Mouse (Mus musculus): ENCODE results near the gene Arl4d. TPM values are rescaled to one million over a fixed set of nuclear protein-coding genes. Genes with fewer than 3 reads are reported as not detected.
"Not testable (repeated sequence)": the region's sequence is repeated elsewhere in the genome, so short reads cannot be mapped to it uniquely, and the experiment has no call there.

The Arl4d gene
- 8.7 and 9.1 TPM in 2 replicates for polyA plus RNA-seq (2015; fragmentation: Nextera tagmentation; extraction: Ambion mirVana)

DNA sequence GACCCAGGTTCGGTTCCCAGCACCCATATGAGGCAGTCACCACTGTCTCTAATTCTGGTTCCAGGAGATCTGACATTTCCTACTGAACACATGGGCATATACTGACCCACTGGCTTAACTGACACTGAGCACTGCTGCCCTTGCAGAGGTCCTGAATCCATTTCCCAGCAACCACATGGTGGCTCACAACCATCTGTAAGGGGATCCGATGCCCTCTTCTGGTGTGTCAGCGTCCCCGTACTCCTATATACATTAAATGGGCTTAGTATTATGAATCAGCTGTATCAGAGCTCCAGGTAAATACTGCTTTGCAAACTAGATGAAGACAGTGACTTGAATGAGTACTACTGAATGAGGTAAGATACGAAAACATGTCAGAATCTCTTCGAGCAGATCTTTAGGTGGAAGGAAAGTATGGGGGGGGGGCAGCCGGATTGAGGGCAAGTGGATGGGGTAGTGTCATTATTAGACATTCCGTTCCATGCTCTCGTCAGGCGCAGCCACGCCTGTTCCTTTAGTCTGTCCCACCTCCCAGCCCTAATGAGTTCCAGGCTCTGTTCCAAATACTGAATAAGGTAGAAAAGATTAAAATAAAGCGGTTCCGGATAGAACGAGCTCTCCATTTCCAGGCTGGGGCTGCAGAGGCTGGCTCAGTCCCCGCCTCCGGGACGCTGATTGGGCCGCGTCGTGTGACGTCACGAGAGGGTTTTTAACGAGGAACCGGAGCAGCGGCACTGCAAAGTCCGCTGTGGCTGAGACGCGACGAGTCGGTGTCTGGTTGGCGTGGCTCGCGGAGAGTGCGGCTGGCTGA lies at the start of gene Arl4d:
Arl4d (plus strand) TSS at position 717 of the 811 bp plus-strand sequence.
- H3K9ac ChIP-seq, result peak within 1 kb of the TSS; percentile 87
- no peaks in the 10 kb centered on the region for H3K36me3 ChIP-seq
- H3K27me3 ChIP-seq (replicated peaks), result 0 out of 2 replicates have a peak, but pooled peaks cover 5% of the 10 kb centered on the region
- peak within 1 kb of the TSS; percentile 81 for H3K27ac ChIP-seq (replicated peaks)
- H3K4me2 ChIP-seq, result peak within 1 kb of the TSS; percentile 82
- whole genome bisulfite sequencing, result 7% methylated on average over 34 of the region's 34 CpGs
- H3K4me1 ChIP-seq, result peaks cover 48% of the 10 kb centered on the region
- ATAC-seq (ENCODE audit: extremely low read depth, insufficient number of reproducible peaks, low FRiP score, low TSS enrichment), result peak; percentile 87
- H3K9me3 ChIP-seq, result no peaks in the 10 kb centered on the region
- H3K4me3 ChIP-seq, result peak within 1 kb of the TSS; percentile 66

DNA sequence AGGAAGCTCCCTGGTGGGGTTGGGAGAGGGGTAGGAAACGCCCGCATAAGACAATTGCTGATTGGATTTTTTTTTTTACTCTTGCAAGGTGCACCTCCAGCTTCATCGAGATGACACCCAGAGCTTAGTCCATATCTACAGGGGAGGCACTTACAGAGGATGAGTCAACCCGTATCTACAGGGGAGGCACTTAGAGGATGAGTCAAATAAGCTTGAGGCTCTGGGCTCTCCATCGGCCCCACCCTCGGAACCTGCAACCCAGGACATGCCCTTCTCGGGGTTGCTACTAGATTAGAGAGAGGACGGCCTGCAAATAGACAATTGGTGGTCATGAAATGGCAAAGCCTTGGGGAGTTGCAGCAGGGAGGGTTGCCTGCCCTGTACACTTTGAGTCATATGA lies 49.2 kb upstream of the Arl4d start:
- Histone ChIP-seq H3K27me3 (replicated peaks) (peaks cover 10% of the 10 kb centered on the region), H3K4me3 (no peak overlapping the region), H3K9ac (no peak overlapping the region), H3K4me1 (peaks cover 25% of the 10 kb centered on the region), H3K27ac (replicated peaks) (no peak overlapping the region), H3K4me2 (no peak overlapping the region), H3K9me3 (no peaks in the 10 kb centered on the region), H3K36me3 (no peaks in the 10 kb centered on the region)
- 72% methylated on average over 8 of the region's 8 CpGs for WGBS
- no peak for ATAC-seq (ENCODE audit: extremely low read depth, insufficient number of reproducible peaks, low FRiP score, low TSS enrichment)

DNA sequence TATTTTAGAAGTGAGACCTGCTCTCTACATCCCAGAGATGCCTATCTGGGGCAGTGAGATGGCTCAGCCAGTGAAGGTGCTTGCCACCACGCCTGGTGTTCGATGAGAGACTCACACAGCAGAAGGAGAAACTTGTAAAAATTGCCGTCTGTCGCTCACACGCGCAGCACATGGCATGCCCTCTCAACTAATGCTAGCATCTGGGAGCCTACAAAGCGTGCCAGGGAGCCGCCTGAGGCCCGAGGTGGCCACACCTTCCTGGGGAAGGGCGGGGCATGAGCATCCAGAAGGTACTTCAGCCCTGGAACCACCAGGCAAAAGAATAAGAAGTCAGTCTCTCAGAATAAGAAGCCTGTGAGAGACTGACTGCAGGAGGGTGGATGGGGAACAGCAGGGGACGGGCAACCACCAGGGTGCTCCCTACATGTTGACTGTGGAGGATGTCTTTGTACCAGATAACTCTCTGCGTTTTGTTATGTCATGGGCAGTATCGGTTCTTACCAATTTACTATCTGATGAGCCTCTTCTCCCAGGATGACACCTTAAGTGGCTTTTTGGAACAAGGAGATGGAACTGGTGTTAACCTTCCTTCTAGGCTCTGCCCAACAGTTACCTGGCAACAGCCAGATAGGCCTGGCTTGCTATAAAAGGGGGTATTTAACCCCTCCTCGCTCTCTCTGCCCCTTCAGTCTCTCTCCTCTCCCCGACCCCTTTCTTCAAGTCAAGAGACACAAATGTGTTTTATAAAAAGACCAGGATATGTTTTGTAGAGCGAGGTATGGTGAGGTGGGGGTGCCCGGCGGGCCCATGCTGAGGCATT lies 48.2 kb upstream of the Arl4d start:
- Histone ChIP-seq H3K36me3 (no peaks in the 10 kb centered on the region), H3K27me3 (replicated peaks) (peaks cover 10% of the 10 kb centered on the region), H3K9ac (no peak overlapping the region), H3K4me1 (peaks cover 25% of the 10 kb centered on the region), H3K4me3 (no peak overlapping the region), H3K4me2 (peak overlapping the region; percentile 51; the same call in 1 of the 2 replicates), H3K9me3 (no peaks in the 10 kb centered on the region), H3K27ac (replicated peaks) (no peak overlapping the region)
- 26% methylated on average over 18 of the region's 18 CpGs for WGBS
- ATAC-seq (ENCODE audit: extremely low read depth, insufficient number of reproducible peaks, low FRiP score, low TSS enrichment), result no peak

DNA sequence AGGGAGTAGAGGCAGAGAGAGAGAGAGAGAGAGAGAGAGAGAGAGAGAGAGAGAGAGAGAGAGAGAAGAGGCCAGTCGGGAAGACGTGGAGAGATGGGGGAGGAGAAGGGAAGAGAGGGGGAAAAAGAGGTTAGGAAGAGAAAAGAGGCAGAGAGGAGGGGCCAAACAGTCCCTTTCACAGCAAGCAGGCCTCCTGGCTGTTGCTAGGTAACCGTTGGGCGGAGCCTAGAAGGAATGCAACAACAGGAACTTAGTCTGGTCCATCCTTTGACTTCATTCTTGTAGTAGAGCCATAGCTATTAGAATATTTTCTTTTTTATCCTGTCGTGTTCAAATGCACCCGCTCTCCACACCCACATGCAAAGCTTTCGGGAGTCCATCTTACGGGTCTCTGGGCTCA lies 47.5 kb upstream of the Arl4d start:
- H3K4me3 ChIP-seq, result no peak overlapping the region
- no peak overlapping the region for H3K27ac ChIP-seq (replicated peaks)
- peaks cover 25% of the 10 kb centered on the region for H3K4me1 ChIP-seq
- H3K36me3 ChIP-seq, result no peaks in the 10 kb centered on the region
- ATAC-seq (ENCODE audit: extremely low read depth, insufficient number of reproducible peaks, low FRiP score, low TSS enrichment), result no peak
- H3K9me3 ChIP-seq, result no peaks in the 10 kb centered on the region
- WGBS, result 9% methylated on average over 8 of the region's 8 CpGs
- H3K27me3 ChIP-seq (replicated peaks), result peaks cover 10% of the 10 kb centered on the region
- no peak overlapping the region for H3K9ac ChIP-seq
- peak overlapping the region; percentile 51 for H3K4me2 ChIP-seq

DNA sequence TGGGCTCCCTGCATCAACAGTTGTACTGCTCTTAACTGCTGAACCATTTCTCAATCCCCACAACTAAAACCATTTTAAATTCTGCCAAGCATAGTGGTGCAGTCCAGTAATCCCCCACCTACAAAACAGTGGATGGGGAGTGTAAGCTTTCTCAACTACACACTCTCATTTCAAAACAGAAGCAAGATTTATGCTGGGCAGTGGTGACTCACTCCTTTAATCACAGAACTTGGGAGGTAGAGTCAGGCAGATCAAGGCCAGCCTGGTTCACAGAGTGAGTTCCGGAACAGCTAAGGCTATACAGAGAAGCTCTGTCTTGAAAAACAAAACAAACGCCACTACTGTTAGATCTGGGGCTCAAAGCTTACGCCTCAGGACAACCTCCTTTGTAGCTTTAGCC lies 46.7 kb upstream of the Arl4d start:
- 69% methylated on average over 3 of the region's 3 CpGs for WGBS
- Histone ChIP-seq H3K36me3 (no peaks in the 10 kb centered on the region), H3K4me2 (no peak overlapping the region), H3K9ac (no peak overlapping the region), H3K27me3 (replicated peaks) (peaks cover 10% of the 10 kb centered on the region), H3K4me3 (no peak overlapping the region), H3K4me1 (peaks cover 25% of the 10 kb centered on the region), H3K27ac (replicated peaks) (no peak overlapping the region), H3K9me3 (no peaks in the 10 kb centered on the region)
- no peak for ATAC-seq (ENCODE audit: extremely low read depth, insufficient number of reproducible peaks, low FRiP score, low TSS enrichment)

DNA sequence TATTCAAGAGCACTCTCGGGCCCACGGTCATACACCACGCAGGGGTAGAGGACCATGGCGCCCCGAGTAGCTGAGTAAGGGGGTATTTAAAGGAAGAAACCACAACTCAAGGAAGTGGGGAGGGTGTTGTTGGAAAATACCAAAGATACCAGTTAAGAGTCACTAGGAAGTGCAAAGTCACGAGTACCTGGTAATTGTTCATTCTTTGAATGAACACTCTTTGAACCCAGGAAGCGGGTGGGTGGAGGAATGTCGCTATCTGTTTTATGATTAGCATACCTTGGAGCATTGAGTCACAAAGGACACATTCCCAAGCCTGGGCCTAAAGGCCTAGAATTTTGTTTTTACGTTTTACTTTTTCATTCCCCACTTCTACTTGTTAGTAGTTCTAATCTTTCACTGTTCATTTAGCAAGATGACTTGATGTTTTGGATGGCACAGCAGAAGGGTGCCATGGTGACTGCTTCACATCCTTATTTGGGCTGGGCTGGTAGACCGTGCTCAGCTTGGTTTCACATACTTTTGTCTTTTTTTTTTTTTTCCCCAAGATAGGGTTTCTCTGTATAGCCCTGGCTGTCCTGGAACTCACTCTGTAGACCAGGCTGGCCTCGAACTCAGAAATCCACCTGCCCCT lies 45.2 kb upstream of the Arl4d start:
- ATAC-seq (ENCODE audit: extremely low read depth, insufficient number of reproducible peaks, low FRiP score, low TSS enrichment); H3K4me3 ChIP-seq; H3K9me3 ChIP-seq; H3K4me2 ChIP-seq; H3K36me3 ChIP-seq; H3K27ac ChIP-seq (replicated peaks); H3K9ac ChIP-seq: not testable (repeated sequence)
- H3K4me1 ChIP-seq, result peaks cover 20% of the 10 kb centered on the region
- 74% methylated on average over 11 of the region's 11 CpGs for WGBS
- peaks cover 10% of the 10 kb centered on the region for H3K27me3 ChIP-seq (replicated peaks)

DNA sequence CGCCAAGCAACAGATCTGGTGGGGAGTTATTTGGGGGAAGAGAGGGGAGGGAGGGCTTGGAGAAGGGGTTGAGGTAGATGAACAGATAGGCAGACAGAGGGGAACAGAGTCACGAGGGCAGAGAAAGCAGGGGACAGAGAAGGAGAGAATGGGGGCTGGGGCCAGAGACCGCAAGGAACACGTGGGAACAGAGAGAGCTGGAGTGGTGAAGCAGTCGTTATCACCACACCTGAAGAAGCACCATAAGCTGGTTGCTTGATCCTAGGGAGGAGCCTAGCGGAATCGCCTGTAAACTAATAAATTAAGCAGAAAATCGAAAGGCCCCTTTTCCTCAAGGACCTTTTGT lies 38.7 kb upstream of the Arl4d start:
- Histone ChIP-seq H3K4me1 (peaks cover 9% of the 10 kb centered on the region), H3K4me2 (peak overlapping the region; percentile 80), H3K9ac (peak overlapping the region; percentile 82), H3K27ac (replicated peaks) (peak overlapping the region; percentile 99), H3K36me3 (peaks cover 6% of the 10 kb centered on the region; the same call in 1 of the 2 replicates), H3K9me3 (no peaks in the 10 kb centered on the region), H3K27me3 (replicated peaks) (no peaks in the 10 kb centered on the region), H3K4me3 (peak overlapping the region; percentile 69)
- ATAC-seq (ENCODE audit: extremely low read depth, insufficient number of reproducible peaks, low FRiP score, low TSS enrichment), result no peak; the same call in 1 of the 2 replicates
- WGBS, result 2% methylated on average over 8 of the region's 8 CpGs

DNA sequence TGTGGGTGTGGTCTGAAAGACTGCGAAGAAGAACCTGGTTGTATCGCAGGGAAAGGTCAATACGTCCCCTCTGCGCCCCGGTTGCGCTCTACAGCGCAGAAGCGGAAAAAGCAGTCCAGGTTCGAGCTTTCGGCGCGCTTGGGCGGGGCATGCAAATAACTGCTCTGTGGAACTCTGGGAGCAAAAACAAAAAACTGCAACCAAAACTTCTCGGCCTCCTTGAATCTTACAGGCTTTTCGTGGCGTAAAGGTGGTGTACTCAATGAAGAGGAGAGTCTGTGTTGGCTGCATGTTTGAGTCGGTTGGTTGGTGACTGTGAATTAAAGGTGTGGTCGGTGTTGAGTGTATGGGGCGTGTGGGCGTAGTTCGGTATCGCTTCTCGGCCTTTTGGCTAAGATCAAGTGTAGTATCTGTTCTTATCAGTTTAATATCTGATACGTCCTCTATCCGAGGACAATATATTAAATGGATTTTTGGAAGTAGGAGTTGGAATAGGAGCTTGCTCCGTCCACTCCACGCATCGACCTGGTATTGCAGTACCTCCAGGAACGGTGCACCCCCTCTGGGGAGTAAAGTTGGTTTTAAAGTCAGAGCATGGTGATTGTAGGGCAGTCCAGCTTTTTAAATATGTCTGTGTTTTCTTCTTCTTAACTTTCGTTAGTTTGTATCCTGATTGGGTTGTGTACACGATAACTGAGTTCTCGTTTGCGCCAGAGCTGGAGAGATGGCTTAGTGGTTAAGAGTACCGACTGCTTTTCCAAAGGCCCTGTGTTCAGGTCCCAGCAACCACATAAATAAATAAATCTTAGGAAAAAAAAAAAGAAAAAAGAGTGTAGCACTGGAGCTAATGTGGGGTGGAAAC lies 38.1 kb upstream of the Arl4d start, which contains the start of gene Rdm1:
Rdm1 (plus strand) TSS at position 201 of the 862 bp plus-strand sequence.
- Histone ChIP-seq H3K27me3 (replicated peaks) (no peaks in the 10 kb centered on the region), H3K4me1 (peaks cover 9% of the 10 kb centered on the region), H3K4me3 (peak within 1 kb of the TSS; percentile 69), H3K4me2 (peak within 1 kb of the TSS; percentile 80), H3K27ac (replicated peaks) (peak within 1 kb of the TSS; percentile 99), H3K9ac (peak within 1 kb of the TSS; percentile 91), H3K36me3 (peaks cover 10% of the 10 kb centered on the region; the same call in 1 of the 2 replicates), H3K9me3 (no peaks in the 10 kb centered on the region)
- under 1% methylated on average over 34 of the region's 34 CpGs for WGBS
- ATAC-seq (ENCODE audit: extremely low read depth, insufficient number of reproducible peaks, low FRiP score, low TSS enrichment), result peak; percentile 69; the same call in 1 of the 2 replicates

DNA sequence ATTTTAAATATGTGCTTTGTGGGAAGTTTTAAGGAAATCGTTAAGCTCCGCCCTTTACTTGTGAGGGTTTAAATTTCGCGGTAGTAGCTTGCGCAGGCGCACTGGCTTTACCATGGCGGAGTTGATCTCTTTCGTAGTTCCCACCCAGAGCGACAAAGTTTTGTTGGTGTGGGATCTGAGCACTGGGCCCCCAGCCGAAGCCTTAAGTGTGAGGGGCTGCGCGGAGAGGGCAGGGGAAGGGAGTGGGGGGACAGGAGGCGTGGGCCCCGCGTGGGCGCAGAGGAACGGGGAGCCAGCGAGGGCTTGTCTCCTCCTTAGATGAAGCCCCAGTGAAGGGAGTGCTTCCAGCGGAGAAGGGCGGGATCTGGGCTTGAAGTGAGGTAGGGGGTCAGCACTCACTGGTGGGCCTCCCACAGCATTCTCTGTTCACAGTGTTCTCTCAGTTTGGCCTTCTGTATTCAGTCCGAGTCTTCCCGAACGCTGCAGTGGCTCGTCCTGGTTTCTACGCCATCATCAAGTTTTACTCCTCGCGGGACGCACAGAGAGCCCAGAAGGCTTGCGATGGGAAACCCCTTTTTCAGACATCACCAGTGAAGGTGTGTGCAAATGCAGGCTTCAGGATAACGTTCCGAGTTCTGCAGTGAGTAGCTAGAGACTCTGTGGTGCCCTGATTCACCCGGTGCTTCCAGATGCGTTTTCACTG lies 37.3 kb upstream of the Arl4d start:
- Histone ChIP-seq H3K9ac (peak overlapping the region; percentile 91), H3K27me3 (replicated peaks) (no peaks in the 10 kb centered on the region), H3K9me3 (no peaks in the 10 kb centered on the region), H3K4me3 (peak overlapping the region; percentile 69), H3K4me2 (peak overlapping the region; percentile 80), H3K36me3 (peaks cover 12% of the 10 kb centered on the region; the same call in 1 of the 2 replicates), H3K4me1 (peaks cover 9% of the 10 kb centered on the region), H3K27ac (replicated peaks) (peak overlapping the region; percentile 99)
- under 1% methylated on average over 32 of the region's 33 CpGs for WGBS
- ATAC-seq (ENCODE audit: extremely low read depth, insufficient number of reproducible peaks, low FRiP score, low TSS enrichment), result peak; percentile 27; the same call in 1 of the 2 replicates

Measured in heart, embryonic 13.5 days (tissue).